Mouse (Mus musculus) CH12.LX (cell line): ENCODE results near the gene Il9.

Experiments
- CHD1 ChIP-seq: IDR thresholded peaks from 2 replicates; pipeline ENCODE4 v1.6.1; 2012; ENCODE audit warnings: low read depth, low read length, improper control_type of control experiment, inconsistent platforms
- CTCF ChIP-seq, 2 experiments: IDR thresholded peaks in 1 of 2; conservative IDR thresholded peaks in 1 of 2; 2 replicates each; pipeline ENCODE4 v1.5.1; 2011 to 2012; ENCODE audit warnings: low read depth in 2 of 2, low read length in 2 of 2, improper control_type of control experiment in 1 of 2, inconsistent platforms in 1 of 2, mild to moderate bottlenecking in 1 of 2, moderate library complexity in 1 of 2
- E2F4 ChIP-seq: IDR thresholded peaks from 2 replicates; pipeline ENCODE4 v1.6.1; 2011; ENCODE audit warnings: low read depth, low read length, improper control_type of control experiment; ENCODE audit not compliant: insufficient replicate concordance
- ELF1 ChIP-seq: IDR thresholded peaks from 2 replicates; pipeline ENCODE4 v1.6.1; 2014; ENCODE audit warnings: low read depth, mild to moderate bottlenecking, inconsistent platforms, low read length, improper control_type of control experiment
- EP300 ChIP-seq: IDR thresholded peaks from 2 replicates; pipeline ENCODE4 v1.6.1; 2011; ENCODE audit warnings: low read length, improper control_type of control experiment
- HCFC1 ChIP-seq: IDR thresholded peaks from 2 replicates; pipeline ENCODE4 v1.6.1; 2012; ENCODE audit warnings: low read depth, mild to moderate bottlenecking, inconsistent platforms, low read length, improper control_type of control experiment
- JUND ChIP-seq: conservative IDR thresholded peaks from 2 replicates; pipeline ENCODE4 v1.6.1; 2011; ENCODE audit warnings: low read depth, low read length, improper control_type of control experiment
- MAX ChIP-seq: IDR thresholded peaks from 2 replicates; pipeline ENCODE4 v1.6.1; 2011; ENCODE audit warnings: low read length, improper control_type of control experiment
- POLR2A ChIP-seq: IDR thresholded peaks from 2 replicates; pipeline ENCODE4 v1.6.1; 2011; ENCODE audit warnings: low read depth, mild to moderate bottlenecking, improper control_type of control experiment, low read length
- RAD21 ChIP-seq: IDR thresholded peaks from 2 replicates; pipeline ENCODE4 v1.6.1; 2011; ENCODE audit warnings: low read depth, mild to moderate bottlenecking, low read length, improper control_type of control experiment, moderate library complexity

DNA sequence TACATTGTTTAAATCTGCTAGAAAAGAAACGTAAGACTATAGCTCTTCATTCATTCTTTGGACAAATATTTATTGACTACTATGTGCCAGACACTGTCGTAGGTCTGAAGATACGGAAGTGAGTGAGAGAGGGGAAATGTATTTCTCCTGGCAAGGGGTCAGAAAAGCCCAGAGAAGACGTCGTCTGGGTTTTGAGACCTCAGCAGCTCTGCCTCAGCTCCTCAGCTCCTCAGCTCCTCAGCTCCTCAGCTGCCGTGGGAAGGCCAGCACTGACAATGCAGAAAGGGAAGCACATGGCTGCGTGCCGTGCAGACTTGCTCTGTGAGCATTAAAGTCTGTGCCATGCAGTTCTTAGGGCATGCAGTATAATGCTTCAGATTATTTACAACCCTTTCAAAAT is 47.6 kb upstream of the Il9 start:
- TF ChIP-seq HCFC1 (no peak), CHD1 (no peak), CTCF (conservative IDR thresholded peaks at IDR 0.05 in 1 of 2, IDR thresholded peaks at IDR 0.05 in 1 of 2; ENCODE audit: low read depth in 2 of 2, low read length in 2 of 2) (no peak), EP300 (no peak), ELF1 (no peak), MAX (no peak), RAD21 (no peak), POLR2A (no peak), JUND (no peak), E2F4 (no peak)
